Mouse (Mus musculus): ENCODE data around the gene Ssbp4. TPM values are rescaled to one million over a fixed set of nuclear protein-coding genes. Genes with fewer than 3 reads are reported as not detected.

The Ssbp4 gene
- polyA plus RNA-seq, 1 experiment: 181 TPM

DNA sequence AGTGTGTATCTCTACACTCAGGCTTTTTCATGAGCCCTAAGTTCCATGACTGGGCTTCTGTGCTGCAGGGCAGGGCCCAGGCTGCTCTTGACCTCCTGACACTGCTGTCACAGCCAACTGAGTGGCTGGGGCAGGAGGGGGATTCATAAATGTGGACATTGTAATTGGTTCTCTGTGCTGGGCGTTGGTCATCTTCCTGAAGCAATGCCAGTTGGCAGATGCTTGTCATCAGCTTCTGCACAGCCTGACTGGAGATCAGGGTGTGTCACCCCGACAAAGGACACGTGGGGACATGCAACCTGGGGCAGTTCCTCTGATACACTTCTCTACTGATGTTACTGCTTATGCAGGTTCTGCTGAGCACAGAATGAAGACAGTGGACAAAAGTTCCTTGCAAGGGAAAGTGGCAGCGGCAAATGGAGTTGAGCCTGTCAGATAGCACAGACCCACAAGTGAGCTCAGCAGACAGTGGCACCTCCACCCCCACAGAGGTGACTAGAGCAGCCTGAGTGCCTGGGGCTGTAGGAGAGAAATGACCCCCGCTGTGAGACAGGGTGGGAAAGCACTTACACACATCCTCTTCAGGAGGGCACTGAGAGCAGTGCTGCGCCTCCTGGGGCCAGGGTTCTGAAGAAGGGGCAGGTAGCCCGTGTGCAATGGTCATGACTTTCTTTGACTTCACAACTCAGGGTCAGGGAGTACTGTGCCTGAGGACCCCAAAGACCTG lies 46.7 kb downstream of the Ssbp4 start:
- WGBS: 48% methylated on average over 7 of the region's 7 CpGs
- Histone ChIP-seq H3K4me3 (replicated peaks; ENCODE audit: insufficient read depth, low read depth, low read length) (no peak overlapping the region), H3K27ac (ENCODE audit: insufficient read depth, low read length) (peak overlapping the region; percentile 33; the same call in 1 of the 2 replicates), H3K27me3 (ENCODE audit: control insufficient read depth, insufficient read depth, low read length) (no peaks in the 10 kb centered on the region), H3K4me1 (ENCODE audit: control insufficient read depth, insufficient read depth, low read length) (peaks cover 51% of the 10 kb centered on the region)
- TF ChIP-seq CTCF (IDR thresholded peaks at IDR 0.05; ENCODE audit: borderline replicate concordance, insufficient read depth, low read depth, low read length): no peak
- TF ChIP-seq POLR2A (IDR thresholded peaks at IDR 0.05; ENCODE audit: borderline replicate concordance, insufficient read depth, low read length): no peak
- DNase-seq: no peak

DNA sequence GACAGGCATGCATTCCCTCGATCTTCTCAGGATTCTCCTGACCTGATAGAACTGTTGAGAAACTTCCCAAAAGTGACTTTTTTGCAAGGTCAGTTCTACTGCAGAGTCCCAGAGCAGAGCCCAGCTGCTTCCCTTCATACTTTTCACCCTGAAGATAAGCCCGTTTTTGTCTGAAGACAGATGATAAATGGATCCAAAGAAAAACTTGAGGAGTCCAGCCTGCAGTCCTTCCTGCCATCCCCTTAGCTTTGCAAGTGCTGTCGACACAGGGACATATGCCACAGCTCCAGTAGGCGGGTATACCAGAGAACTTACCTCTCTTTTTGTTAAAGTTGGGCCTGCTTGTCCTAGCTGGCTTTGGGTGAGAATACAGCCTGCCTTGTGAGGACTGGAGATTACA lies 47.3 kb downstream of the Ssbp4 start:
- DNase-seq: no peak
- H3K27ac ChIP-seq (ENCODE audit: insufficient read depth, low read length): peak overlapping the region; percentile 32; the same call in 1 of the 2 replicates
- no peak overlapping the region for H3K4me3 ChIP-seq (replicated peaks; ENCODE audit: insufficient read depth, low read depth, low read length)
- 56% methylated on average over 4 of the region's 4 CpGs for WGBS
- peaks cover 48% of the 10 kb centered on the region for H3K4me1 ChIP-seq (ENCODE audit: control insufficient read depth, insufficient read depth, low read length)
- no peak for TF ChIP-seq CTCF (IDR thresholded peaks at IDR 0.05; ENCODE audit: borderline replicate concordance, insufficient read depth, low read depth, low read length)
- TF ChIP-seq POLR2A (IDR thresholded peaks at IDR 0.05; ENCODE audit: borderline replicate concordance, insufficient read depth, low read length): no peak
- H3K27me3 ChIP-seq (ENCODE audit: control insufficient read depth, insufficient read depth, low read length): no peaks in the 10 kb centered on the region

DNA sequence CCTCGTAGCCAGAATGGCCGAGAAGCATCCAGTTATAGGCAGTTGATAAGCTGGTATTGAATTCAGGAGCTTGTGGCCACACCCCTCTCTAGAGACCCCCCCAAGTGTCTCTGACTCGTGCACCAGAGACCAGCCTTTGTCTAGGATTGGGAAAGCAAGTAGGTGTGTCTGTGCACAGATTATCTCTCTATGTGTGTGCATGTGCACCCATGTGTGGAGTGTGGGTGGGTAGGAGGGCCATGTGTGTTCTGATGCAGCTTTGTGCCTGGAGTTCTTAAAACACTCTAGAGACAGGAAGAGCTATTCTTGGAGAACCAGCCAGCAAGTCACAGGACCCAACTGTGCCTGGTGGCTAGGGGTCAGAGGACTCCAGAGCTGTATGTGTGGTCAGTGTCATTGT lies 48.1 kb downstream of the Ssbp4 start:
- 53% methylated on average over 3 of the region's 3 CpGs for WGBS
- Histone ChIP-seq H3K4me3 (replicated peaks; ENCODE audit: insufficient read depth, low read depth, low read length) (no peak overlapping the region), H3K27ac (ENCODE audit: insufficient read depth, low read length) (peak overlapping the region; percentile 32; the same call in 1 of the 2 replicates), H3K27me3 (ENCODE audit: control insufficient read depth, insufficient read depth, low read length) (no peaks in the 10 kb centered on the region), H3K4me1 (ENCODE audit: control insufficient read depth, insufficient read depth, low read length) (peaks cover 47% of the 10 kb centered on the region)
- DNase-seq: no peak
- TF ChIP-seq POLR2A (IDR thresholded peaks at IDR 0.05; ENCODE audit: borderline replicate concordance, insufficient read depth, low read length) (no peak), CTCF (IDR thresholded peaks at IDR 0.05; ENCODE audit: borderline replicate concordance, insufficient read depth, low read depth, low read length) (no peak)

DNA sequence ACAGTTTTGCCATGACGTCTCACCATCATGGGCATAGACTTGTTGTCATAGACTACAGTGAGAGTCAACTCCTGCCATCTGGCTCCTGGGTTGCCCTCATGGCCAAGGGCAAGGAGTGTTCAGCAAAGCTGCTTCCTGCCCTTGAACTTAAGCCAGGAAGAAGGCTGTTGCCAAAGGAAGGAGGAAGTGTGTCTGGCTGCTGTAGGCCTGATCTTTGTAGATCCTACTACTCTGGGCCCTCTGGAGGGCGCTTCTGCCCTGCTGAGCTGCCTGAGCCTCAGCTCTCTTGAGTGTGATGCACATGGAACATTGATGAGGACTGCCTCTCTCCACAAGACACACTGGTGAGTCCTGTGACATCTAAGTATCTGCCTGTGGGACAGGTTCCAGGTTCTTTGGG lies 48.6 kb downstream of the Ssbp4 start:
- Histone ChIP-seq H3K27me3 (ENCODE audit: control insufficient read depth, insufficient read depth, low read length) (no peaks in the 10 kb centered on the region), H3K4me3 (replicated peaks; ENCODE audit: insufficient read depth, low read depth, low read length) (no peak overlapping the region), H3K27ac (ENCODE audit: insufficient read depth, low read length) (peak overlapping the region; percentile 32; the same call in 1 of the 2 replicates), H3K4me1 (ENCODE audit: control insufficient read depth, insufficient read depth, low read length) (peaks cover 45% of the 10 kb centered on the region)
- WGBS: 12% methylated on average over 2 of the region's 2 CpGs
- peak; percentile 49 to 76 for DNase-seq
- peak; percentile 51; the same call in 1 of the 2 replicates for TF ChIP-seq CTCF (IDR thresholded peaks at IDR 0.05; ENCODE audit: borderline replicate concordance, insufficient read depth, low read depth, low read length)
- TF ChIP-seq POLR2A (IDR thresholded peaks at IDR 0.05; ENCODE audit: borderline replicate concordance, insufficient read depth, low read length): no peak

DNA sequence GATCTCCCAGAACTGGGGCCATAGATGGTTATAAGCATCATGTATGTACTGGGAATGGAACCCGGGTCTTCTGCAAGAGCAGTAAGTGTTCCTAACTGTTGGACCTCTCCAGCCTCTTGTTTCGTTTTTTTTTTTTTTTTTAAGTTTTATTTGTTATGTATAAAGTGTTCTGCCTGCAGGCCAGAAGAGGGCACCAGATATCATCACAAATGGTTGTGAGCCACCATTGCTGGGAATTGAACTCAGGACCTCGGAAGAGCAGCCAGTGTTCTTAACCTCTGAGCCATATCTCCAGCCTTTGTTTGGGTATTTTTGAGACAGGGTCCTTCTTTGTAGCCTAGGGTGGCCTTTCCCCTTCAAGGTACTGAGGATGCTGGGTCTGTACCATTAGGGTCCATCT lies 49.7 kb downstream of the Ssbp4 start:
- TF ChIP-seq POLR2A (IDR thresholded peaks at IDR 0.05; ENCODE audit: borderline replicate concordance, insufficient read depth, low read length) (no peak), CTCF (IDR thresholded peaks at IDR 0.05; ENCODE audit: borderline replicate concordance, insufficient read depth, low read depth, low read length) (no peak)
- no peak for DNase-seq
- no peaks in the 10 kb centered on the region for H3K27me3 ChIP-seq (ENCODE audit: control insufficient read depth, insufficient read depth, low read length)
- H3K27ac ChIP-seq (ENCODE audit: insufficient read depth, low read length): no peak overlapping the region
- 79% methylated on average over 3 of the region's 3 CpGs for WGBS
- no peak overlapping the region for H3K4me3 ChIP-seq (replicated peaks; ENCODE audit: insufficient read depth, low read depth, low read length)
- peaks cover 46% of the 10 kb centered on the region for H3K4me1 ChIP-seq (ENCODE audit: control insufficient read depth, insufficient read depth, low read length)

DNA sequence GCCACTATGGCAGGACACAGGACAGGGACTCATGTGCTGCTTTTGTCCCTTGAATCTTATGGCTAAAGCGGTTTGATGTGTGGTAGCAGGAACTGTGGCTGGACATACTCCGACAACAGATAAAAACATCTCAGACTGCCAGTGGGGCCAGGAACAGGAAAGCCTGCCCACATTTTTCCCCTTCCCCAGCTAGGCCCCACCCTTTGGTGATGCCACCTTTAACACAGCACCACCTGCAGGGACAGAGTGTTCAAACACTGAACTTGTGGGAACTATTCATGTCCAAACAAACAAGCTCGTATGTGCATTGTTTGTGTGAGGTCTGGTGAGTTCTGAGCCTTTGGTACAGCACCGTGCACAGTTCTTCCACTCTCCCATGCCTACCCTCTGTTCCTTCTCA lies 50.3 kb downstream of the Ssbp4 start:
- 68% methylated on average over 4 of the region's 4 CpGs for WGBS

DNA sequence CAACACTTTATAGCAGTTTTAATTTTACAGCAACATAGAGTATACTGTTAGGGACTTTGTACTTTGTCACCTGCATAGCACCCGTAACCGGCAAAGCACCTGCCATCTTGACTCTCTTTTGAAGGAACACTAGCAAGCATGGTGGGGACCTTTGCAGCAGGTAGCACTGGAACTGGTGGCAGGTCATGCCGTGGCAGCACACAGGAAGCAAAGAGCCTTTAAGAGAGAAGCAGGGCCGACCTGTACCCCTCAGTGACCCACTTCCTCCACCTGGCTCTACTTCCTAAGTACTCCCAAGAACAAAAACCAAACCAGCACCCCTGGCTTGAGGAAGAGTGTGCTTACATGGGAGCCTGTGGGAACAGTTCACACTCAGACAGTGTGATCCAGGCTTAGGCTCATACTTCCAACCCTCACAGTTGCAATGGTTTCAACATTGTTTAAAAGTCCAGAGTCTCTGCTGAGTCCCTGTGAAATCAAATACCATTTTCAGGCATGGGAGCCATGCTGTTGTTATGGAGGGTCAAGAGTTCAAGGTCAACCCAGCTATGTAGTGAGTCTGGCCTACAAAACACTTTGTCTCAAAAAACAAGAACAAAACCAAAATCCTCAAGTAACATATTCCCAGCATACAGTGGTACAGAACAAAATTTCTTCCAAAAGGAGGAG lies 53.5 kb downstream of the Ssbp4 start:
- H3K4me3 ChIP-seq (replicated peaks; ENCODE audit: insufficient read depth, low read depth, low read length): no peak overlapping the region
- peaks cover 60% of the 10 kb centered on the region for H3K4me1 ChIP-seq (ENCODE audit: control insufficient read depth, insufficient read depth, low read length)
- H3K27ac ChIP-seq (ENCODE audit: insufficient read depth, low read length): no peak overlapping the region
- no peak for DNase-seq
- no peak for TF ChIP-seq CTCF (IDR thresholded peaks at IDR 0.05; ENCODE audit: borderline replicate concordance, insufficient read depth, low read depth, low read length)
- no peak for TF ChIP-seq POLR2A (IDR thresholded peaks at IDR 0.05; ENCODE audit: borderline replicate concordance, insufficient read depth, low read length)
- H3K27me3 ChIP-seq (ENCODE audit: control insufficient read depth, insufficient read depth, low read length): no peaks in the 10 kb centered on the region
- WGBS: 88% methylated on average over 4 of the region's 4 CpGs

More for the DNA sequence above, 50.3 kb downstream of the Ssbp4 start:
- Histone ChIP-seq H3K27me3 (ENCODE audit: control insufficient read depth, insufficient read depth, low read length) (no peaks in the 10 kb centered on the region), H3K27ac (ENCODE audit: insufficient read depth, low read length) (no peak overlapping the region), H3K4me1 (ENCODE audit: control insufficient read depth, insufficient read depth, low read length) (peaks cover 51% of the 10 kb centered on the region), H3K4me3 (replicated peaks; ENCODE audit: insufficient read depth, low read depth, low read length) (no peak overlapping the region)
- TF ChIP-seq POLR2A (IDR thresholded peaks at IDR 0.05; ENCODE audit: borderline replicate concordance, insufficient read depth, low read length) (no peak), CTCF (IDR thresholded peaks at IDR 0.05; ENCODE audit: borderline replicate concordance, insufficient read depth, low read depth, low read length) (no peak)
- DNase-seq: no peak

DNA sequence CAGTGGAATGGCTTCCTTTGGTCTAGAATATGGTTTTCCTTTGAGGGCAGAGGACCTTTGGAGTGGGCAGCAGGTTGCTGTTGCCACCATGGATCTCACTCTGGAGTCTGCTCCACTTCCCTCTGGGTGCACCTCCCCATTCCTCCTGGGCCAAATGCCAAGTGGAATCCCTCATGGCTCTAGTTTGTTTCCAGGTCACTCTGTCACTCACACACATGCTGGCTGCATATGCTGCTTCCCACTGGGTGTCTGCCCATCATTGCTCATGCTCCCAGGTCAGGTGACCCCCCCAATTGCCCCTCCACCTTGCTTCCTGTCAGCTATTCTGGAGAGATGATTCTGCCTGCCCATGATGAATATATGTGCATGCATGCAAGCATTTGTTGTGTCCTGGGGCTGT lies 54.9 kb downstream of the Ssbp4 start:
- no peak overlapping the region for H3K27ac ChIP-seq (ENCODE audit: insufficient read depth, low read length)
- DNase-seq: peak; percentile 79 to 87
- H3K4me1 ChIP-seq (ENCODE audit: control insufficient read depth, insufficient read depth, low read length): peaks cover 51% of the 10 kb centered on the region
- TF ChIP-seq CTCF (IDR thresholded peaks at IDR 0.05; ENCODE audit: borderline replicate concordance, insufficient read depth, low read depth, low read length) (no peak), POLR2A (IDR thresholded peaks at IDR 0.05; ENCODE audit: borderline replicate concordance, insufficient read depth, low read length) (no peak)
- no peak overlapping the region for H3K4me3 ChIP-seq (replicated peaks; ENCODE audit: insufficient read depth, low read depth, low read length)
- no peaks in the 10 kb centered on the region for H3K27me3 ChIP-seq (ENCODE audit: control insufficient read depth, insufficient read depth, low read length)

Data from cerebellum, adult 2 months (tissue).